Mouse (Mus musculus): Measurements from ENCODE around the gene Slc5a4a. TPM values are rescaled to one million over a fixed set of nuclear protein-coding genes. Genes with fewer than 3 reads are reported as not detected.

The Slc5a4a gene
- polyA plus RNA-seq, 1 experiment from 2014 or later = 0.09 TPM

- H3K4me3 ChIP-seq = no peak overlapping the region
- no peak for ATAC-seq (ENCODE audit: low FRiP score, low read depth)
- peaks cover 18% of the 10 kb centered on the region for H3K36me3 ChIP-seq
- no peaks in the 10 kb centered on the region for H3K9me3 ChIP-seq
- no peaks in the 10 kb centered on the region for H3K27me3 ChIP-seq
- H3K4me2 ChIP-seq = no peak overlapping the region
- H3K9ac ChIP-seq = no peak overlapping the region
- H3K27ac ChIP-seq (replicated peaks) = no peak overlapping the region
- H3K4me1 ChIP-seq (replicated peaks) = peaks cover 8% of the 10 kb centered on the region
- WGBS = 67% methylated on average over 1 of the region's 1 CpGs
Observed at GRCm38 (mm10) chr10:76229627-76230026, 82.4 kb downstream of the Slc5a4a start.

- Histone ChIP-seq H3K9me3 (no peaks in the 10 kb centered on the region), H3K4me2 (peak within 1 kb of the TSS; percentile 56), H3K4me3 (peak within 1 kb of the TSS; percentile 68), H3K27me3 (no peaks in the 10 kb centered on the region), H3K4me1 (replicated peaks) (peaks cover 26% of the 10 kb centered on the region), H3K9ac (peak within 1 kb of the TSS; percentile 86), H3K27ac (replicated peaks) (peak within 1 kb of the TSS; percentile 93), H3K36me3 (no peaks in the 10 kb centered on the region)
- WGBS = under 1% methylated on average over 47 of the region's 47 CpGs
- ATAC-seq (ENCODE audit: low FRiP score, low read depth) = peak; percentile 98
Observed at GRCm38 (mm10) chr10:76237341-76238225, 90.3 kb downstream of the Slc5a4a start, which contains the start of gene Prmt2. TSS of gene Prmt2 (minus strand) at chr10:76237865.

MicroRNAs within 50 kb of the gene (microRNA counts, 519-probe panel; counts per million panel counts)
- 1,952 counts per million, percentile 17 among the panel's probes with 10 or more counts for microRNA mmu-miR-678

Small RNAs within 50 kb of the gene (microRNA-seq; reads per million reads assigned to microRNA genes)
- not detected for gene Mir678

Other genes with a start within 250 kb of the Slc5a4a start
- 251 and 263 TPM in 2 replicates for gene Smarcb1, start 225.8 kb upstream of the Slc5a4a start, polyA plus RNA-seq (2015; fragmentation: Nextera tagmentation; extraction: Ambion mirVana)
- 139 and 143 TPM in 2 replicates for gene Chchd10, start 214.3 kb upstream of the Slc5a4a start, polyA plus RNA-seq (2015; fragmentation: Nextera tagmentation; extraction: Ambion mirVana)
- 18.2 and 18.4 TPM in 2 replicates for gene Mmp11, start 211.0 kb upstream of the Slc5a4a start, polyA plus RNA-seq (2015; fragmentation: Nextera tagmentation; extraction: Ambion mirVana)
- gene Gm867, start 206.8 kb upstream of the Slc5a4a start, polyA plus RNA-seq (2015; fragmentation: Nextera tagmentation; extraction: Ambion mirVana) = 1.1 and 1.6 TPM in 2 replicates
- gene Vpreb3, start 204.4 kb upstream of the Slc5a4a start, polyA plus RNA-seq (2015; fragmentation: Nextera tagmentation; extraction: Ambion mirVana) = 0.35 and 1.2 TPM in 2 replicates
- gene Gm5134, start 192.9 kb upstream of the Slc5a4a start, polyA plus RNA-seq (2015; fragmentation: Nextera tagmentation; extraction: Ambion mirVana) = not detected in 2 replicates
- 11.6 and 11.8 TPM in 2 replicates for gene Zfp280b, start 114.8 kb upstream of the Slc5a4a start, polyA plus RNA-seq (2015; fragmentation: Nextera tagmentation; extraction: Ambion mirVana)
- gene Slc5a4b, start 36.5 kb upstream of the Slc5a4a start, polyA plus RNA-seq (2015; fragmentation: Nextera tagmentation; extraction: Ambion mirVana) = not detected in 2 replicates
- gene Prmt2, start 90.4 kb downstream of the Slc5a4a start, polyA plus RNA-seq (2015; fragmentation: Nextera tagmentation; extraction: Ambion mirVana) = 321 and 338 TPM in 2 replicates
- gene S100b, start 106.4 kb downstream of the Slc5a4a start, polyA plus RNA-seq (2015; fragmentation: Nextera tagmentation; extraction: Ambion mirVana) = 4.3 and 5.9 TPM in 2 replicates
- 18.9 and 19.8 TPM in 2 replicates for gene Dip2a, start 197.8 kb downstream of the Slc5a4a start, polyA plus RNA-seq (2015; fragmentation: Nextera tagmentation; extraction: Ambion mirVana)

All from hindbrain, embryonic 15.5 days (tissue).